Mouse (Mus musculus): ENCODE measurements around the gene Rph3a. TPM values are rescaled to one million over a fixed set of nuclear protein-coding genes. Genes with fewer than 3 reads are reported as not detected.
A peak's percentile ranks its signal among the peaks of the same experiment; 100 is the strongest.
"Not testable (repeated sequence)": the region's sequence is repeated elsewhere in the genome, so short reads cannot be mapped to it uniquely, and the experiment has no call there.

Rph3a gene
- total RNA-seq, 2 experiments from 2014 or later, result 139 to 148 TPM

DNA sequence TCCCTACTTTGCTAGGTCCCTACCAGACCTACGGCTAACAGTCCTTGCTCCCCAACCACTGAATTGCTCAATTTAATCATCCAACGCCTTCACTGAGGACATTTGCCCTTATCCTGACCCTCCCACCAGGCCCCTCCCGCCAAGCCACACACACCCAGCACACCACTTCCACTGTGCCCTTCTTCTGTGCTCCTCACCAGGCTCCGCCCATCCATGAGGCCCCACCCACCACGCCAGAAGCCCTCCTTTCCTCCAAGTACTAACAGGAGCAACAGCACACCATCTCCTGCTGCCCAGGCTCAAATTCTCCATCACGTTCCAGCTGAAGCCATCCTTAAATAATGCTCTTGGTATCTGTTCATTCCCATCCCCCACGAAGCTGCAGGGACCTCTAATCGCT, 35.4 kb downstream of the Rph3a start:
- no peak for DNase-seq (ENCODE audit: low spot score in 2 of 2)

DNA sequence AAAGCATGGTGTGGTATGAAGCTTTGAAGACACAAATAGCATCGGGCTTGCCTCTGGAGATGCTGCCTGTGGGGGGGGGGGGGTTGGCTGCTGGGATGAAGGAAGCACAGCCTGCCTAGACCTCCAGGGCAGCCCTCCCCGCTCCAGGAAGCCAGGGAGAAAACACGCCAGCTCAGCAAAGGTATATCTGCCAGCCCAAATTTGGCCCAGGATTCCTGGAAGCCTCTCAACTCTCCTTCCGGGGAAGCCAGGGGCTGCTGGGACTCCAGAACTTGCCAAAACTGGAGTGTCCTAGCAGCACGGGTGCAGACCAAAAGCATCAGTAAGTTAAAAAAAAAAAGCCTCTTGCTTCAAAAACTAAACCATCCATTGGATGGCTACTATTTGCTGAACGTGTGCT, 37.6 kb downstream of the Rph3a start:
- no peak for DNase-seq (ENCODE audit: low spot score in 2 of 2)

DNA sequence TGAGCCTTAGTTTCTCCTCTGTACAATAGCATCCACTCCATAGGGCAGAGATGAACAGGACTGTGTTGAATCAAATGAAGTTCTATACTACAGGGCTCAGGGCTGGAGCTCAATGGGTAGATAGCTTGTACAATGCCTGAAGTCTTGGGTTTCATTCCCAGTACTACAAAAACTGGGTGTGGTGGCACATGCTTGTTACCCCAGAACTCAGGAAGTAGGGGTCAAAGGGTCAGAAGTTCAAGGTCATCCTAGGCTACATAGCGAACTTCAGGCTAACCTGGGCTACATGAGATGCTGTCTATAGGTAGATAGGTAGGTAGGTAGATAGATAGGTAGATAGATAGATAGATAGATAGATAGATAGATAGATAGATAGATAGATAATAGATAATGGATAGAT, 38.6 kb downstream of the Rph3a start:
- DNase-seq (ENCODE audit: low spot score in 2 of 2), result no peak

DNA sequence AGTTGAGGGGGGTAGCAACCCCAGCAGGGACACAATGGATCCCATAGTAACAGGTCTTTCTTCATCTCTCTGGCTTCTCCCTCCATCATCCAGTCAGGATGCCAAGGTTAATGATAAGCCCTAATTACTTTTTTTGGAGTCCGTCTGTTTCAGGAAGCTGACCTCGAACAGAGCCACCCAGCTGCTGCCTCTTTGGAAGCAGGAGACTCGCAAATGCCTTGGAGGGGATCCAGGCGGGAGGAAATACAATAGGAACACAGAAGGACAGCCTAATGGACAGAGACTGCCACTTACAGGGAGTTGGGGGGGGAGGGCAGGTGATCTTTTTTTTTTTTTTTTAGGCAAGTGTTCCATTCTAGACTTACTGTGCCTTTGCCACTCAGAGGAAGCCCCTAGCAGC, 40.2 kb downstream of the Rph3a start:
- peak; percentile 68 to 72 for DNase-seq (ENCODE audit: low spot score in 2 of 2)

DNA sequence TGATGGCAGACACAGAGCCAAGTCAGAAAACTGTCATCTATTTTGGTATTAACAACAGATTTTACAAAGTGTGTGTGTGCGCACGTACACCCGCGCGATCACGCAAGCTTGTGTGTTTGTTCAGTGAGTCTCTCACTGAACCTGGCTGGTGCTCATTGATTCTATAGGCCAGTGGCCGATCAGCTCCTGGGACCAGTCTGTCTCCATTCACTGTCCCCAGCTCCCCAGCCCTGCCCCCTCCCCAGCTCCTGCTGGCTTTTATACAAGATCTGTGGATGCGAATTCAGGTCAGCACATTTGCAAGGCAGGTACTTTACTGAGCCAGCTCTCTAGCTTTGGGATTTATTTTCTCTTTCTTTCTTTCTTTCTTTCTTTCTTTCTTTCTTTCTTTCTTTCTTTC, 41.1 kb downstream of the Rph3a start:
- DNase-seq (ENCODE audit: low spot score in 2 of 2), result no peak

DNA sequence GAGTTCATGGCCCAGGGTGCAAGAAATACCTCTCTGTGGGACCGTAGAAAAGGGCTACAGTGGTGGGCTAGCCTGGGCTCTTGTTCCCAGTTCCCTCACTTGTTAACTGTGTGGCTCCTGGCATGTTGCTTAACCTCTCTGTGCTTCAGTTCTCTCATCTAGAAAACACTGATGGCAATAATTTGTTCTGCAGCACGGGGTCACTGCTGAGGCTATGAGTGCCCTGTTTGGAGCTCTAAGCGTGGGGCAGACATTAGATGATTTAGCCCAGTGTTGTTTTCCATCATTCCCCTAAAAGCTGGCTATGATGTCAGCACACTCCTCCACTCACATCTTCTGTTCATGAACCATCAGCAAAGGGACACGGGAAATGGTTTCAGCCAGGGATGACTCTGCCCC, 41.8 kb downstream of the Rph3a start:
- no peak for DNase-seq (ENCODE audit: low spot score in 2 of 2)

DNA sequence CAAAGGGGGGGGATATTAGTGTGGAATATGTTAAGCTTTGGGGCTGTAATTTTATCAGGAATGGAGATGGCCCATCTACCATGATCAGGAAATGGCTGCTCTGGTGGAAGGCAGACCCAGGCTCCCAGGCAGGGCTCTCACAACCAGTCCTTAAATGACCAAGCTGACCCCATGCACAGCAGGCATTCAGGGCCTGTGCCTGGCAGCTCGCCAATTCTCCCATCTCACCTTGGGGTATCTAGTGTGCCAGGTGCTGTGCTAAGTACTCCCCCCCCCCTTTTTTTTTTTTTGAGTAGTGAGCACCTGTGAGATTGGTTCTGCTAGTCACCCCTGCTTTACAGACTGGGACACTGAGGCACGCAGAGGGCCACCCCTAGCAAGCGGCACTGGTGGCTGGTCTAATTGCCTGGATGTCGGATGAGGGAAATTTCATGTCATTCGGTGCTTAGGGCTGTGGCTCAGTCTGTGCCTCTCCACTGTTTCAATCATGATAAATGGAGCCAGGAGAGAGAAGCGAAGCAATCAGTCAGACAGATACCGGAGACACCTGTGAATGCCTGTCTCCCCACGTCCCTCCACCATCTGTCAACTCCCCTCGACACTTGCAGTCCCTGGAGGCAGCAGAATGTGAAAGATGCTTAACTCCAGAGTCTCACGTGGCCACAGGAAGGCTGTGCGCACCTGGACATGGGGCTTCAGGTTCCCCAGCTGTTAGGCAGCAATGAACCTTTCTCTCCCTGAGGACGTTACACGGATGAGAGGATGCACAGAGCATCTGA, 42.3 kb downstream of the Rph3a start:
- DNase-seq (ENCODE audit: low spot score in 2 of 2), result no peak

DNA sequence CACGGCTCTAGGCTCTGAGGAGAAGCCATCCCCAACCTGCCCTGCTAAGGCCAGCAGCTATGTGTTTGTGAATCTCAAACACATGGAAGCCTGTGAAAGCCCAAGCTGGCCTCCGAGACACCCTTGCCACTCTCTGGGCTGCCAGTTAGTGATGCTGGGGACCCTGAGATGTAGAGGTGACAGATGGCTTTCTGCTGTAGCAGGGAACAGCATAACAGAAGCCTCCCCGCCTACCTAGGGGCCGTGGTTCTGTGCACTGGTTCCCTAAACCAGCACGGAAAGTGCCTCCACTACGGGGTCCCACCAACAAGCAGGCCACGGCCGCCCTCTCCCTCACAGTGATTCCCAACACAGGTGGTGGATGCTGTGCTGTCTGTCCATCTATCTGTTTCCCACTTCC, 43.0 kb downstream of the Rph3a start:
- DNase-seq (ENCODE audit: low spot score in 2 of 2), result no peak

DNA sequence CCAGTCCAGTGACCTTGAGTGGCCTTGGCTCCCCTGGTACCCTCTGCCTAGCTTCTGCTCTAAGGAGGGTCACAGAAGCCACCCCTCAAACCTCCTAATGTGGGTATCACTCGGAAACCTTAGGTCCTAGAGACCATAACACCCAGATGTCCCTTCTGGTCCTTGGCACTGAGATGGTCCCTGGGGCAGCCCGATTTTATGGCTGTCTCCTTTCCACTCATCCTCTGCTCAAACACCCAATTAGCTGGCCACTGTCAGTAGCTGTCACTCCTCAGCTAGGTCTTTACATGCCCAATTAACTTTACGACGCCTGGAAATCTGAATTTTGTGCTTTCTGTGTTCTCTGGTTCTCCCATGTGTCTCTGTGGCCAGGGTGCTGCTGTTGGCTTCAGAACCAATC, 43.7 kb downstream of the Rph3a start:
- DNase-seq (ENCODE audit: low spot score in 2 of 2), result no peak

DNA sequence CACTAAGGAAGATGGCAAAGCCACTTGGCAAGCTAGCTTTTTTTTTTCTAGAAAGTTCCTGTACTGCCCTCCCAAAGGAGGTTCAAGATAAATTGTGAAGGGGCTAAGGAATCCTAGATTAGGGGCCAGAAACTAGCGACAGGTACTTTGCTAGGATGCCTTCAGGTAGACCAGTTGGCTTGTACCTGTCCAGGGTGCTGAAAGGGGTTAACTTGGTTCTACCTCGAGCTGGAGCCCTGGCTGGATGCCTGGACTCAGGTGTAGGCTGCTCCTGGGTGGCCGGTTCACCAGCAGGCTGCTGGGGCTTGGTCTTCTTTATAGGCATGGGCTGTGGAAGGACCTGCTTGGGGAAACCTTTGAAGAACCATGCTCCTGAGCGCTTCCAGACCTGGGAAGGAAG, 48.9 kb downstream of the Rph3a start:
- DNase-seq (ENCODE audit: low spot score in 2 of 2), result no peak

DNA sequence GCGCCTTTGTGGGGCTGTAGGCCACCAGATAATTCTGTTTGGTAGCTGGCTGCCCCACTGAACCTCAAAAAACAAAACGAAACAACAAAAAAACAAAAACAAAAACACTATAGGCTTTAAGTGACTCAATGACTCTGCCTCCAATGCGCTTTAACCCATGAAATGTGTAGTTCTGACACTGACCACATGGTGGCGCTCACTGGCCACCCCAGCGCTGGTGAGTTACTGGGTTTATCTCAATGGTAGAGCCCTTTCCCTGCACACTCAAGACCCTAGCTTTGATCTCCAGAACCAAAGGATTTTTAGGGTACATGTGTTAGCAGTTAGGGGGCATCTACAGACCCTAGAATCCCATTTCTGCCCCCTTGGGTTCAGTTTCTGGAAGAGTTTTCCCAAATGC, 55.9 kb downstream of the Rph3a start:
- DNase-seq (ENCODE audit: low spot score in 2 of 2), result peak; percentile 67 to 73

DNA sequence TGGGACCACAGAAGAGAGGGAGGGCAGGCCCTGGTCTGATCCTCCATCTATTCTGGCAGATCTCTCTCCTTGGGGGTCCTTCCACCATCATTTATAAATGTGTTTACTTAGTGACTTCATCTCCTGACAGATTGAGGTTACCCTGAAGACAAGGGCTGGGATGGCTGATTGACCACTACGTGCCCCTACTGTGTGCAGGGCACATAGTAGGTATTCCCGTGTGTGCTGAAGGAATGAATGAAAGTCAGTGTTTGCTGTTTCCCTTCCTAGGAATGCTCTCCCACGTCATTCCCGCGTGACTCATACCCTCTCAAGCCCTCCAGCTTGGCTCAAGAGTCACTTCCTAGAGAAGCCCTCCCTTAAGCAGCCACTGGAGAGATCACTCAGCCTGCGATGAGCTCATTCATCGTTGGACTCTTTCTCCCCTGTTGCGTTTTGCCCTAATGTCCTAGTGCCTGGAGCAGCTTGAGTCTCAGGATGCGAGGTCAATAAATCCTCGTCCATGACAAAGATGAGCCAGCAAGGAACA, 57.6 kb downstream of the Rph3a start:
- DNase-seq (ENCODE audit: low spot score in 2 of 2), result no peak

DNA sequence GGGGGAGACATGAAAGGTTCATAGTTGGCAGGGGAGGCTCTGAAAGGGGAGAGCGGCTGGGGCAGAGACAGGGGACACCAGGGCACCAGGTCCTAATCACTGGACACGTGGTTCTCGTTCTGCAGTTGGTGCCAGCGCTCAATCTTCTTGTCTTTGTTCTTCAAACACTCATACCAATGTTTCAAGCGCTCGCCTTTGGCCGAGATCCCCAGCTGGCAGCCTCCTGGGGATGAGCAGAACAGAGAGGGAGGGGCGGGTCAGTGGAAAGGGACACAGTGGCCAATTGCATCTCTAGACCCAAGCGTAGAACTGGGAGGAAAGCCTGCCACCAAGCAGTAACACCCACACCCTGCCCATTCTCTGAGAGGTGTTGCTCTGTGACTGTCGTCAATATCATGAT, 67.8 kb downstream of the Rph3a start:
- DNase-seq (ENCODE audit: low spot score in 2 of 2), result peak in 1 of 2 experiments; percentile 38

DNA sequence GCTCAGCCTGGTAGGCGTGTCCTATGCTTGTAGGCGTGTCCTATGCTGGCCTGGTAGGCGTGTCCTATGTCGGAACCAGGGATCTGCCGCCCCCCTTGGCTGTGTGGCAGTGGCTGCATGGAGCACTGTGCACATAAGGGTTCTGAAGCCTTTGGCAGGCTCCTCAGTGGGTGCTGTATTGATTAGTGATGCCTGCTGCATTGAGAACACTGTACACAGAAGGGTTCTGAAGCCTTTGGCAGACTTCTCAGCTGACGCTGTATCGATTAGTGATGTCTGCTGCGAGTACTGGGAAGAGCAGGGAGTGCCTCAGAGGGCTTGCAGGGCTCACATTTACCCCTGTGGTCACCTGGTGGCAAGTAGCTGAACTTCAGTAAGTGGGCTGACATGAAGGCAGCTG, 71.3 kb downstream of the Rph3a start:
- no peak for DNase-seq (ENCODE audit: low spot score in 2 of 2)

DNA sequence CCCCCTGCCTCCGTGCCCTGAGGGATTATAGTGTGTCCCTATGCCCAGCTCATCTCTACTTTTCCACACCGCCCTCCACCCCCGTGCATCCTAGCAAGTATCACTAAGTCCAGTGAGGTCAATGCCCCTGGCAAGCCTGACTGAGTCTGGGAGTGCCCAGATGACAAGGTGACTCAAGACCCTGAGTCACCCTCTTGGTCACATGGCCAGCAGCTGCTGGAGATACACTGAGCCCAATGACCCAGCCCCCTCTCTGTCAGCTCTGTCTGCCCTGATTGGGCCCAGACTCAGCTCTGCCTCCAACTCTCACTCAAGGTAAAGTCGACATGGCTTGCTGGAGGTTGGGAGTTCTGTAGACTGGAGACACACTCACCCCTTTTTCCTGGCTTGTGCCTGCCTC, 72.1 kb downstream of the Rph3a start:
- DNase-seq (ENCODE audit: low spot score in 2 of 2), result no peak

DNA sequence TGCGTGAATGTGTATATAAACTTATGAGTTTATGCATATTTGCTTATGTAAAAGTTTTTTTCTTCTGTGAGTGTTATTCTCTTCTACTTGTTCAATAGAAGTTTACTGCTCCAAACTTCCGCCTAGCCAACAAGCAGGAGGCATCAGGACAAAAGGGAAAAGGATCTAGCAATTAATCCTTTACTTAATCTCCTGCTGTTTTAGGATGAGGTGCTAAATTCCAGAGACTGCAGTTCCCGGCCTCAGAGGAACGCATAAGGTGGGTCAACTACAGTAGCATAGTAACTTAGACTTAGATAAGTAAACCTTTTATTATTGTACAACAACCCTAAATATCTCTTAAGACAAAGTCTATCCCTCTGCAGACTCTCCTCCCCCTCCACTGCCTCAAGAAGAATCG, 75.9 kb downstream of the Rph3a start:
- no peak for DNase-seq (ENCODE audit: low spot score in 2 of 2)

DNA sequence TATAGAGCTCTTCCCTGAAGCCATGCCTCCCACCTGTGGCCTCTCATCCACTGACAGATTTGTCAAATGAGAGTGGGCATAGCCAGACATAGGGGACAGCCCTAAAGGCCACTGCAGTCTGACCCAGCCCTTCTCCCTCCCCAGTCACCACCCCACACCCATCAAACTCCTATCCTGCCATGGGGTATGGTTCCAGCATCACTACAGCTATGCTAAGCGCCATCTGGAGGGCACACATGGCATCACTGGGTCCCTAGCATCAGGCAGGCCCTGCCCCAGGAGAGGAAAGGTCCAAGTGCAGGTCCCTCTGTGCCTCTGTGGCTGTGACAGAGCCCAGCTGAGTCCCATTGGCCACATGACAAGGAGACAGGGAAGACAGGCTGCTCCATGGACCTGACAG, 82.9 kb downstream of the Rph3a start:
- DNase-seq (ENCODE audit: low spot score in 2 of 2), result no peak

DNA sequence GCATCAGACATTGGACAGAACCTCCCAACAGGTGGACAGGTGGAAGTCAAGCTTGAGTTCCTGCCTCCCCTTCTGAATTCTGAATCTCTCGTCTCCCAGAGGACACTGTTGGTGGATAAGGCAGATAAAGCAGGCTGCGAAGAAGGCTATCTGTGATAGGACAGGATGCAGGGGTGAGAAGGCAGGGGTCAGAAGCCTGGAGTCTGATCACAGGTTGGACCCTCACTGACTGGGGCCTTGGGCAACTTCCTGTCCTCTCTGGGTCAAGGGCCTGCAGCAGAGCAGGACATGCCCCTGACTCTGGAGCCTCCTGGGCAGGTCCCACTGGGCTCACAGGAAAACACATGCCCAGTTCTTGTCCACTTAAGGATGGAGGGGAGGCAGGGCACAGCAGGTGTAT, 83.6 kb downstream of the Rph3a start:
- DNase-seq (ENCODE audit: low spot score in 2 of 2), result not testable (repeated sequence)

DNA sequence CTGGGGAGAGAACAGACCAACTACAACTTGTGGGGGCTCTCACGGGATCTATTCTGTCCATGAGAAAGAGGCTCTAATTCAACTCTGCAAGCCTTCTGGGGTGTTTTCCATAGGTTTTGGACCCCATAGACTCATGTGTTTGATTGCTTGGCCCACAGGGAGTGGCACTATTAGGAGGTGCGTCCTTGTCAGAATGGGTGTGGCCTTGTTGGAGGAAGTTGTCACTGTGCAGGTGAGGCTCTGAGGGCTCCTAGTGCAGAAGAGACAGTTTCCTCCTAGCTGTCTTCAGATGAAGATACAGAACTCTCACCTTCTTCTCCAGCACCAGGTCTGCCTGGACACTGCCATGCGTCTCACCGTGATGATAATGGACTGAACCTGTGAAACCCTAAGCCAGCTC, 85.4 kb downstream of the Rph3a start:
- not testable (repeated sequence) for DNase-seq (ENCODE audit: low spot score in 2 of 2)

DNA sequence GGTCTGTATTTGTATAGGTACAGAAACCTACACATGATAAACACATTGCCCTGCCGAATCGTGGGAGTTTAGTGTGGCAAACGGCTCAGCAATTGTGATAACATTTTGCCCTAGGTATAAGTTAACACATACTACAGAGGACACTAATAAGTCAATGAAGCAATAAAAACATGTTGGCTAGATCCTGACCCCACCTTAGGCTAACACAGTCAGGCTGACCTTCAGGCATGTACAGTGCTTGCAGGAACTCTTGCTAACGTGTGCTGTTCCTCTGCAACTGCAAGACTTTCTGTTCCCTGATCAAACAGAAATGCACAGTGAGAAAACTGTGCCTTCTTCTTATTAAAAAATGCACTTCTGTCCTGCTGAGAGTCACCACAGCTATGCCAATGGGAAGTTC, 85.9 kb downstream of the Rph3a start:
- DNase-seq (ENCODE audit: low spot score in 2 of 2), result no peak

DNA sequence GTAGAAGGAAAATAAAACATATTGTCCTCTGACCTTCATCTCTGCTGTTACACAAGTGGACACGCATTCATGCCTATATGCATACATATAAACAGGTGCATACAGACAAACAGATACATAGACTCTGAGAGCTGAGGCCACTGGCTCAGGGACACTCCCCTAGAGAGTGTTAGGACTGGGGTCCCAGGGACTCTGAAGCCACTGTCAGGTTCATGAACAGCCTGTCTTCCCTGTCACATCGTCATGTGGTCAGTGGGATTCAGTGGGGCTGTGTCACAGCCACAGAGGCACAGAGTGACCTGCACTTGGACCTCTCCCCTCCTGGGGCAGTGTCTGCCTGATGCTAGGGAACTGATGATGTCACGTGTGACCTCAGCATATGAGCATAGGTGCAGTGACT, 89.6 kb downstream of the Rph3a start:
- DNase-seq (ENCODE audit: low spot score in 2 of 2), result no peak

DNA sequence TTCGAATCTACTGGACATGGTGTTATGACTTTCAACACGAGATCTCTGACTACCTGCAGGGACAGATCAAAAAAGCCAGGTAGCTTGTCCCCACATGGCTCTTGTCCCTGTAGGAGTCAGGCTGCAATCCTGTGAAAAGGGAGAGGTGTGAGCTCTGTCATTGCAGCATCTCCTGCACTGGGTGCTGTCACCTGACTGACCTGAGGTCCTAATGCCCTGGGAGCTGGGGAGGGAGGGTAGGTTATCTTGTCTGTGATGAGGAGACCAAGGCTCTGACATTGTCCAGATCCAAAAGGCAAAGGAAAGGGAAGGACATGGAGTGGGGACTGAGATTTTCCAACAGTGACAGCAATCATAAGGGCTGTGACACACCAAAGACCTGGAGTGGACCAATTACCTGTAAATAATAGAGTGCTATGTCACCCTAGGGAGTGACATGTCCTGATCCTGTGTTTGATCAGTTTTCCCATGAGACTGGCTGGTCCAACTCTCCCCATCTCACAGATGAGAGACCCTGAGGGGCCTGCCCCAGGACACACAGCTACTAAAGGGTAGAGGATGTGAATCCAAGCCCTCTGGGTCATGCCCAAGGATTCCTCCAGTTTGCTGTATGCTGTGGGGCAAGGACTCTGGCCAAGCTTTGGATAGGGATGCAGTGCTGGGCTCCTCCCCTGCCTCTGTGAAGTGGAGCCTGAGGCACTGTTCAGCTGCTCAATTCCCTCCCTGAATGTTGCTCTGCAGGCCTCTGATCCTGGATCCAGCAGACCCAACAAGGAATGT, 90.5 kb downstream of the Rph3a start:
- DNase-seq (ENCODE audit: low spot score in 2 of 2), result not testable (repeated sequence)

DNA sequence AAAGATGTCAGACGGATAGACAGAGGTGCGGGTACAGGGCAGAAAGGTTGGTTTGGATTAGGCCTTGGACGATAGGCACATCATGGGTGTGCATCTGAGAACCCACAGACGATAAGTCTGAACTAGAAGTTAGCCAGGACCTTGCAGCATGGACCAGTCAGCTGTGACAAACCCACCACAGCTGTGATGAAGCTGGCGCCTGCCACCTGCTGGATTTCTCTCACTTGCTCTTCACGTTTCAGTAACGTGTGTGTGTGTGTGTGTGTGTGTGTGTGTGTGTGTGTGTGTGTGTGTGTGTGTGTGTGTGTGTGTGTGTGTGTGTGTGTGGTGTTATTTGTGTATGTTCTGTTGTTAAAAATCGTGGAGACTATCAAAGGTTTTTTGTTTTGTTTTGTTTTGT, 95.7 kb downstream of the Rph3a start, which contains the start of gene Oas1d:
Gene Oas1d, plus strand, starts transcription at position 333 of the 400 bp plus-strand sequence.
- DNase-seq (ENCODE audit: low spot score in 2 of 2), result not testable (repeated sequence)

Measured in layer of hippocampus, postnatal 10 days (tissue).